9 mouse cellular contexts compared by ENCODE assay signal in the genomic region with DNA sequence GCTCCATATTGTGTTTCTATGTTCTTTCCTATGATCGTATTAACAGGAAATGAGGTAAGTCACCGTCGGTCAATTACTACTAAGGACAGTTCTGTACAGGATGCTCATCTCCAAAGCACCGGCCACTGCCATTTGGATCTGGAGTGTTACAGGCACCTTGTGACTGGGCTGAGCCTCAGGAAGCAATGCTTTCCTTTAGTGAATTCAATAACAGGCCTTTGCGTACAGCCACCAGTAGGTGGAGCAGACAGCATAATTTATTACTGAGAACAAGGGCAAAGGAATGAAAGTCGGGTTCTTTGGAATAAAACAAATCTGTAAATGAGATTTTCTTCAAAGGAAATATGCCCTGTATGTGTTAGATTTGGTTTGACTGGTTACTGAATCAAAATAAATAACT.
DNase-seq lines count a peak whose midpoint lies in the region; ATAC-seq and TF ChIP-seq lines count a peak whose summit lies in the region.
"Had no signal": no experiment of that assay in that cellular context is flagged by ENCODE, and none has a peak within 500 bp of the region (broad histone marks: within the 10 kb centered on the region; RNA-seq: fewer than 3 reads in every experiment).

No protein-coding gene starts in this region.

- no peak overlapping the region for H3K4me3 ChIP-seq in ES-E14 (ENCODE audit: insufficient read depth in 1 of 2, low read depth in 1 of 2, low read length in 2 of 2, poor library complexity in 1 of 2, severe bottlenecking in 1 of 2)
- H3K4me3 ChIP-seq in lung, adult 2 months (replicated peaks; ENCODE audit: extremely low read depth, low read depth, low read length) = no peak overlapping the region
- H3K4me3 ChIP-seq: hindbrain, embryonic 15.5 days had no signal

- peak; percentile 29; the same call in 1 of the 2 replicates for TF ChIP-seq CTCF in lung, adult 2 months (IDR thresholded peaks at IDR 0.05; ENCODE audit: insufficient read depth, low read length)

- no peaks in the 10 kb centered on the region for H3K9me3 ChIP-seq in ES-E14 (ENCODE audit: control insufficient read depth, insufficient read depth, low read depth, low read length)
- H3K9me3 ChIP-seq: hindbrain, embryonic 15.5 days had no signal

- H3K9ac ChIP-seq in ES-E14 (ENCODE audit: insufficient read depth, low read depth, low read length, poor library complexity, severe bottlenecking) = no peak overlapping the region
- H3K9ac ChIP-seq: hindbrain, embryonic 15.5 days had no signal

- no peaks in the 10 kb centered on the region for H3K4me1 ChIP-seq in ES-E14 (ENCODE audit: control insufficient read depth in 2 of 2, insufficient read depth in 2 of 2, low read length in 2 of 2, poor library complexity in 1 of 2)
- no peaks in the 10 kb centered on the region for H3K4me1 ChIP-seq in lung, adult 2 months (ENCODE audit: control insufficient read depth, insufficient read depth, low read length)
- H3K4me1 ChIP-seq: hindbrain, embryonic 15.5 days had no signal

- H3K27ac ChIP-seq in ES-E14 (ENCODE audit: insufficient read depth, low read depth, low read length, poor library complexity, severe bottlenecking) = no peak overlapping the region
- H3K27ac ChIP-seq: hindbrain, embryonic 15.5 days had no signal

- 17% methylated on average over 6 of the region's 6 CpGs for WGBS in lung, adult 2 months

- no peak for TF ChIP-seq POLR2A in lung, adult 2 months (IDR thresholded peaks at IDR 0.05; ENCODE audit: borderline replicate concordance, extremely low read depth, low read depth, low read length)

- H3K36me3 ChIP-seq in ES-E14 (ENCODE audit: control insufficient read depth, insufficient read depth, low read length, poor library complexity, severe bottlenecking) = no peaks in the 10 kb centered on the region
- H3K36me3 ChIP-seq: hindbrain, embryonic 15.5 days had no signal

- ATAC-seq in frontal cortex, adult (ENCODE audit: low TSS enrichment) = peak; percentile 89

- in situ Hi-C loops in ES-E14 (cut with MboI; ENCODE audit: low sequenced_read_pairs in 2 of 2, unreplicated experiment in 2 of 2) = no loop called here

- DNase-seq in gastrocnemius, adult 18-20 months (ENCODE audit: low spot score) = peak; percentile 22
- DNase-seq in gastrocnemius, postnatal 25 days = no peak
- DNase-seq in ES-E14 (ENCODE audit: low read depth, low spot score) = peak; percentile 35
- peak; percentile 21 for DNase-seq in cerebellum, adult 11-12 months
- DNase-seq in kidney, postnatal 10 days = peak; percentile 72
- DNase-seq in lung, adult 2 months = peak; percentile 31
- DNase-seq in right cerebral cortex, postnatal 4 days = peak; percentile 47

TF ChIP-seq in ES-E14, 5 proteins besides CTCF, POLR2A, EP300 and RAD21:
- no peak for TF ChIP-seq CHD2 (IDR thresholded peaks at IDR 0.05; ENCODE audit: low read depth, low read length)
- no peak for TF ChIP-seq ZC3H11A (IDR thresholded peaks at IDR 0.05; ENCODE audit: borderline replicate concordance, low read depth, low read length)
- TF ChIP-seq MAFK (IDR thresholded peaks at IDR 0.05; ENCODE audit: insufficient read depth, low read depth, low read length) = no peak
- no peak for TF ChIP-seq ZNF384 (IDR thresholded peaks at IDR 0.05; ENCODE audit: low read depth, low read length)
- no peak for TF ChIP-seq HCFC1 (IDR thresholded peaks at IDR 0.05; ENCODE audit: borderline replicate concordance, insufficient read depth, low read length)
